Mouse (Mus musculus) thymus, postnatal 0 days (tissue): ENCODE data around the gene Iqce. TPM values are rescaled to one million over a fixed set of nuclear protein-coding genes. Genes with fewer than 3 reads are reported as not detected.

Source experiments
- DNase-seq: peaks from one replicate; pipeline ENCODE4 v3.0.0-alpha.2; 2015; ENCODE audit warnings: low spot score
- polyA plus RNA-seq: library from polyadenylated mRNA; unstranded; fragments of >200 nt; fragmentation: Nextera tagmentation; extraction: Ambion mirVana; gene quantifications from 2 replicates; pipeline ENCODE4 v1.2.1, GENCODE M21; 2015

The Iqce gene
- polyA plus RNA-seq, 1 experiment from 2014 or later, result 11.4 TPM

GRCm38 (mm10) chr5:140641254-140641928 lies 60.8 kb downstream of the Iqce start:
- DNase-seq, result no peak

GRCm38 (mm10) chr5:140640812-140641211 lies 61.4 kb downstream of the Iqce start:
- peak; percentile 34 for DNase-seq

GRCm38 (mm10) chr5:140639871-140640270 lies 62.3 kb downstream of the Iqce start:
- DNase-seq, result no peak

- DNase-seq, result no peak
Observed at GRCm38 (mm10) chr5:140639312-140639711, 62.9 kb downstream of the Iqce start.

GRCm38 (mm10) chr5:140638484-140638883 lies 63.7 kb downstream of the Iqce start:
- DNase-seq, result no peak

- DNase-seq, result no peak
Observed at GRCm38 (mm10) chr5:140637989-140638388, 64.2 kb downstream of the Iqce start.

GRCm38 (mm10) chr5:140637058-140637410 lies 65.1 kb downstream of the Iqce start:
- DNase-seq, result no peak

GRCm38 (mm10) chr5:140636316-140637057 lies 65.7 kb downstream of the Iqce start:
- peak; percentile 62 for DNase-seq

GRCm38 (mm10) chr5:140634798-140635722 lies 67.1 kb downstream of the Iqce start:
- DNase-seq, result no peak

GRCm38 (mm10) chr5:140633432-140633831 lies 68.7 kb downstream of the Iqce start:
- no peak for DNase-seq

- DNase-seq, result peak; percentile 51
Observed at GRCm38 (mm10) chr5:140628995-140629394, 73.2 kb downstream of the Iqce start.

- DNase-seq, result no peak
Observed at GRCm38 (mm10) chr5:140627580-140627979, 74.6 kb downstream of the Iqce start.

GRCm38 (mm10) chr5:140624961-140625360 lies 77.2 kb downstream of the Iqce start:
- DNase-seq, result no peak

- DNase-seq, result no peak
Observed at GRCm38 (mm10) chr5:140624238-140624637, 77.9 kb downstream of the Iqce start.

- no peak for DNase-seq
Observed at GRCm38 (mm10) chr5:140623791-140624190, 78.4 kb downstream of the Iqce start.

- DNase-seq, result no peak
Observed at GRCm38 (mm10) chr5:140622978-140623670, 79.1 kb downstream of the Iqce start.

GRCm38 (mm10) chr5:140621517-140621916 lies 80.7 kb downstream of the Iqce start:
- no peak for DNase-seq

- no peak for DNase-seq
Observed at GRCm38 (mm10) chr5:140621092-140621491, 81.1 kb downstream of the Iqce start.

GRCm38 (mm10) chr5:140619895-140620736 lies 82.1 kb downstream of the Iqce start:
- DNase-seq, result no peak

- DNase-seq, result peak; percentile 84
Observed at GRCm38 (mm10) chr5:140619151-140619771, 82.9 kb downstream of the Iqce start.
